Mouse (Mus musculus): ENCODE measurements at regions not wholly inside any gene's neighbourhood (a gene's known extent, or its start where the extent isn't known, plus 50 kb on each side); places are given as distances from the start of the nearest gene placed in this dataset.
A peak's percentile ranks its signal among the peaks of the same experiment; 100 is the strongest.

- H3K4me1 ChIP-seq (ENCODE audit: control insufficient read depth in 2 of 2, insufficient read depth in 2 of 2, low read length in 2 of 2) = no peaks in the 10 kb centered on the region
- no peak overlapping the region for H3K4me3 ChIP-seq (ENCODE audit: control insufficient read depth in 1 of 2, insufficient read depth in 1 of 2, low read depth in 1 of 2, low read length in 2 of 2)
- no peaks in the 10 kb centered on the region for H3K36me3 ChIP-seq (ENCODE audit: control insufficient read depth, insufficient read depth, low read length)
- no peak overlapping the region for H3K9ac ChIP-seq (ENCODE audit: low read length)
- no peaks in the 10 kb centered on the region for H3K27me3 ChIP-seq (ENCODE audit: control insufficient read depth, insufficient read depth, low read length)
- 80% methylated on average over 1 of the region's 1 CpGs for WGBS
- H3K9me3 ChIP-seq (ENCODE audit: control insufficient read depth, low read length) = no peaks in the 10 kb centered on the region
- no peak overlapping the region for H3K4me2 ChIP-seq (ENCODE audit: low read length)
- ATAC-seq (ENCODE audit: insufficient number of reproducible peaks, insufficient read depth, low FRiP score, low read depth) = no peak
- no peak overlapping the region for H3K27ac ChIP-seq (replicated peaks in 1 of 2; ENCODE audit: control insufficient read depth in 1 of 2, insufficient read depth in 1 of 2, low read depth in 2 of 2, low read length in 2 of 2)
Observed at GRCm38 (mm10) chr13:90546288-90547035, 358.7 kb downstream of the Atp6ap1l start.

GRCm38 (mm10) chr13:90545816-90546215 lies 359.3 kb downstream of the Atp6ap1l start:
- Histone ChIP-seq H3K4me2 (ENCODE audit: low read length) (no peak overlapping the region), H3K27ac (replicated peaks in 1 of 2; ENCODE audit: control insufficient read depth in 1 of 2, insufficient read depth in 1 of 2, low read depth in 2 of 2, low read length in 2 of 2) (no peak overlapping the region), H3K4me1 (ENCODE audit: control insufficient read depth in 2 of 2, insufficient read depth in 2 of 2, low read length in 2 of 2) (no peaks in the 10 kb centered on the region), H3K36me3 (ENCODE audit: control insufficient read depth, insufficient read depth, low read length) (no peaks in the 10 kb centered on the region), H3K9me3 (ENCODE audit: control insufficient read depth, low read length) (no peaks in the 10 kb centered on the region), H3K27me3 (ENCODE audit: control insufficient read depth, insufficient read depth, low read length) (no peaks in the 10 kb centered on the region), H3K9ac (ENCODE audit: low read length) (no peak overlapping the region), H3K4me3 (ENCODE audit: control insufficient read depth in 1 of 2, insufficient read depth in 1 of 2, low read depth in 1 of 2, low read length in 2 of 2) (no peak overlapping the region)
- no peak for ATAC-seq (ENCODE audit: insufficient number of reproducible peaks, insufficient read depth, low FRiP score, low read depth)

GRCm38 (mm10) chr13:90537525-90537924 lies 367.6 kb downstream of the Atp6ap1l start:
- Histone ChIP-seq H3K36me3 (ENCODE audit: control insufficient read depth, insufficient read depth, low read length) (no peaks in the 10 kb centered on the region), H3K4me2 (ENCODE audit: low read length) (no peak overlapping the region), H3K27ac (replicated peaks in 1 of 2; ENCODE audit: control insufficient read depth in 1 of 2, insufficient read depth in 1 of 2, low read depth in 2 of 2, low read length in 2 of 2) (no peak overlapping the region), H3K27me3 (ENCODE audit: control insufficient read depth, insufficient read depth, low read length) (no peaks in the 10 kb centered on the region), H3K9ac (ENCODE audit: low read length) (no peak overlapping the region), H3K4me1 (ENCODE audit: control insufficient read depth in 2 of 2, insufficient read depth in 2 of 2, low read length in 2 of 2) (no peaks in the 10 kb centered on the region), H3K4me3 (ENCODE audit: control insufficient read depth in 1 of 2, insufficient read depth in 1 of 2, low read depth in 1 of 2, low read length in 2 of 2) (no peak overlapping the region), H3K9me3 (ENCODE audit: control insufficient read depth, low read length) (peaks cover 4% of the 10 kb centered on the region; the same call in 1 of the 2 replicates)
- WGBS = 96% methylated on average over 1 of the region's 1 CpGs
- no peak for ATAC-seq (ENCODE audit: insufficient number of reproducible peaks, insufficient read depth, low FRiP score, low read depth)

- Histone ChIP-seq H3K27me3 (ENCODE audit: control insufficient read depth, insufficient read depth, low read length) (no peaks in the 10 kb centered on the region), H3K4me1 (ENCODE audit: control insufficient read depth in 2 of 2, insufficient read depth in 2 of 2, low read length in 2 of 2) (peaks cover 0 to 3% of the 10 kb centered on the region in 2 experiments; a peak in 1 of 4 replicates), H3K4me2 (ENCODE audit: low read length) (no peak overlapping the region), H3K9ac (ENCODE audit: low read length) (no peak overlapping the region), H3K36me3 (ENCODE audit: control insufficient read depth, insufficient read depth, low read length) (no peaks in the 10 kb centered on the region), H3K4me3 (ENCODE audit: control insufficient read depth in 1 of 2, insufficient read depth in 1 of 2, low read depth in 1 of 2, low read length in 2 of 2) (no peak overlapping the region), H3K27ac (replicated peaks in 1 of 2; ENCODE audit: control insufficient read depth in 1 of 2, insufficient read depth in 1 of 2, low read depth in 2 of 2, low read length in 2 of 2) (no peak overlapping the region), H3K9me3 (ENCODE audit: control insufficient read depth, low read length) (no peaks in the 10 kb centered on the region)
- no peak for ATAC-seq (ENCODE audit: insufficient number of reproducible peaks, insufficient read depth, low FRiP score, low read depth)
- 79% methylated on average over 3 of the region's 3 CpGs for WGBS
Observed at GRCm38 (mm10) chr13:90526998-90527397, 378.2 kb downstream of the Atp6ap1l start.

GRCm38 (mm10) chr13:90525801-90526200 lies 379.4 kb downstream of the Atp6ap1l start:
- Histone ChIP-seq H3K9me3 (ENCODE audit: control insufficient read depth, low read length) (no peaks in the 10 kb centered on the region), H3K9ac (ENCODE audit: low read length) (no peak overlapping the region), H3K27me3 (ENCODE audit: control insufficient read depth, insufficient read depth, low read length) (no peaks in the 10 kb centered on the region), H3K36me3 (ENCODE audit: control insufficient read depth, insufficient read depth, low read length) (no peaks in the 10 kb centered on the region), H3K27ac (replicated peaks in 1 of 2; ENCODE audit: control insufficient read depth in 1 of 2, insufficient read depth in 1 of 2, low read depth in 2 of 2, low read length in 2 of 2) (no peak overlapping the region), H3K4me1 (ENCODE audit: control insufficient read depth in 2 of 2, insufficient read depth in 2 of 2, low read length in 2 of 2) (peaks cover 3 to 15% of the 10 kb centered on the region in 2 experiments; a peak in 3 of 4 replicates), H3K4me3 (ENCODE audit: control insufficient read depth in 1 of 2, insufficient read depth in 1 of 2, low read depth in 1 of 2, low read length in 2 of 2) (no peak overlapping the region), H3K4me2 (ENCODE audit: low read length) (no peak overlapping the region)
- no peak for ATAC-seq (ENCODE audit: insufficient number of reproducible peaks, insufficient read depth, low FRiP score, low read depth)
- 86% methylated on average over 2 of the region's 2 CpGs for WGBS

- H3K27ac ChIP-seq (replicated peaks in 1 of 2; ENCODE audit: control insufficient read depth in 1 of 2, insufficient read depth in 1 of 2, low read depth in 2 of 2, low read length in 2 of 2) = peak overlapping the region; percentile 29 to 32; a peak in 1 of 4 replicates
- peaks cover 3 to 15% of the 10 kb centered on the region in 2 experiments; a peak in 3 of 4 replicates for H3K4me1 ChIP-seq (ENCODE audit: control insufficient read depth in 2 of 2, insufficient read depth in 2 of 2, low read length in 2 of 2)
- no peak overlapping the region for H3K9ac ChIP-seq (ENCODE audit: low read length)
- no peaks in the 10 kb centered on the region for H3K9me3 ChIP-seq (ENCODE audit: control insufficient read depth, low read length)
- no peaks in the 10 kb centered on the region for H3K36me3 ChIP-seq (ENCODE audit: control insufficient read depth, insufficient read depth, low read length)
- H3K4me2 ChIP-seq (ENCODE audit: low read length) = no peak overlapping the region
- H3K27me3 ChIP-seq (ENCODE audit: control insufficient read depth, insufficient read depth, low read length) = no peaks in the 10 kb centered on the region
- H3K4me3 ChIP-seq (ENCODE audit: control insufficient read depth in 1 of 2, insufficient read depth in 1 of 2, low read depth in 1 of 2, low read length in 2 of 2) = no peak overlapping the region
- WGBS = 40% methylated on average over 4 of the region's 4 CpGs
- ATAC-seq (ENCODE audit: insufficient number of reproducible peaks, insufficient read depth, low FRiP score, low read depth) = no peak
Observed at GRCm38 (mm10) chr13:90521758-90522245, 383.4 kb downstream of the Atp6ap1l start.

- H3K27me3 ChIP-seq (ENCODE audit: control insufficient read depth, insufficient read depth, low read length) = no peaks in the 10 kb centered on the region
- H3K27ac ChIP-seq (replicated peaks in 1 of 2; ENCODE audit: control insufficient read depth in 1 of 2, insufficient read depth in 1 of 2, low read depth in 2 of 2, low read length in 2 of 2) = no peak overlapping the region
- H3K36me3 ChIP-seq (ENCODE audit: control insufficient read depth, insufficient read depth, low read length) = no peaks in the 10 kb centered on the region
- WGBS = 30% methylated on average over 4 of the region's 4 CpGs
- H3K9me3 ChIP-seq (ENCODE audit: control insufficient read depth, low read length) = no peaks in the 10 kb centered on the region
- ATAC-seq (ENCODE audit: insufficient number of reproducible peaks, insufficient read depth, low FRiP score, low read depth) = no peak
- no peak overlapping the region for H3K4me3 ChIP-seq (ENCODE audit: control insufficient read depth in 1 of 2, insufficient read depth in 1 of 2, low read depth in 1 of 2, low read length in 2 of 2)
- peaks cover 4 to 19% of the 10 kb centered on the region in 2 experiments; a peak in 3 of 4 replicates for H3K4me1 ChIP-seq (ENCODE audit: control insufficient read depth in 2 of 2, insufficient read depth in 2 of 2, low read length in 2 of 2)
- H3K9ac ChIP-seq (ENCODE audit: low read length) = no peak overlapping the region
- H3K4me2 ChIP-seq (ENCODE audit: low read length) = no peak overlapping the region
Observed at GRCm38 (mm10) chr13:90520992-90521757, 384.0 kb downstream of the Atp6ap1l start.

Measured in heart, embryonic 14.5 days (tissue).